Mouse (Mus musculus): ENCODE data around the gene Tspan4. TPM values are rescaled to one million over a fixed set of nuclear protein-coding genes. Genes with fewer than 3 reads are reported as not detected.

Gene Tspan4
- polyA plus RNA-seq, 2 experiments, result 32.1 to 43.0 TPM

DNA sequence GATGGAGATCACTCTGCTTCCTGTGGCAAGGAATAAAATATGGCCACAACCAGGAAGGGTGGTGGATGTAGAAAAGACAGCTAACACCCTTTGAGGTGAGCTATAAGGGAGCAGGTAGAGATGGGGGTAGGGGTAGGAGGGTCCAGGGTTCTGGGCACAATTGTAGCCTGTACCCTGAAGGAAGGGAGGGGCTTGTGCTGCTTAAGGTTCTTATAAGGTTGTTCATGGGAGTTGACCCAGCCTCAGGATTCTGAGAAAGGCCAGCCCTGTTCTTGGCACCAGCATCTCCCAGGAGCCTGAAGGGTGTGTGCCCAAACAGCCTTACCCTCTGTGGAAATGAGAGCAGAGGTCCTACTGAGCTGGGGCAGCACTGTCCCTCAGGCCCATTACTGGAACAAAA lies 23.1 kb upstream of the Tspan4 start:
- Histone ChIP-seq H3K9ac (replicated peaks) (no peak overlapping the region; the same call in 1 of the 2 replicates), H3K4me3 (ENCODE audit: insufficient read depth in 1 of 2, low read depth in 2 of 2, low read length in 2 of 2) (no peak overlapping the region), H3K9me3 (ENCODE audit: control insufficient read depth, low read length) (no peaks in the 10 kb centered on the region), H3K36me3 (replicated peaks; ENCODE audit: control insufficient read depth, insufficient read depth, low read depth) (peaks cover 40% of the 10 kb centered on the region), H3K4me1 (replicated peaks; ENCODE audit: control insufficient read depth in 2 of 2, insufficient read depth in 2 of 2, low read length in 1 of 2) (peaks cover 15 to 31% of the 10 kb centered on the region in 2 experiments), H3K27ac (no peak overlapping the region; the same call in 1 of the 2 replicates), H3K4me2 (ENCODE audit: low read depth) (no peak overlapping the region), H3K27me3 (ENCODE audit: control insufficient read depth, insufficient read depth, low read length) (no peaks in the 10 kb centered on the region)
- DNase-seq (ENCODE audit: low read depth in 3 of 3, low spot score in 3 of 3) (no peak), ATAC-seq (ENCODE audit: insufficient read depth) (no peak)
- TF ChIP-seq EP300 (IDR thresholded peaks at IDR 0.05; ENCODE audit: low read depth) (no peak), CTCF (IDR thresholded peaks at IDR 0.05; ENCODE audit: low read depth) (no peak)

DNA sequence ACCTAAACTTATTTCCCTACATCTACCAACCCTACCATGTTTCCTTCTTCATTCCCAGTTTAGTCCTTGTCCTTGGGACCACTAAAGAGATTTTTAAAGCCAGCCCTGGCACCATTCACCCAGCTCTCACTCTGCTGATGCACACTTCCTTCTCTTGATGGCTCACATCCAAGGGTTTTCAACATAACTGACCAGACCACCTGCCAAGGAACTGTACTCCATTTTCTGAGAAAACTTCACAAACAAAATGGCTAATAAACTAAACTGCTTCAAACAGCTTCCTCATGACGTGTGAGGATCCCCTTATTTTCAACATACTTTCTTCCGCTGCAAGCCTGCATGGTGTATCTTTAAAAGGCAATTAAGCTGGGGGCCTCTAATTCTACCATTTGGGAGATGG lies 21.4 kb upstream of the Tspan4 start:
- Histone ChIP-seq H3K4me3 (ENCODE audit: insufficient read depth in 1 of 2, low read depth in 2 of 2, low read length in 2 of 2) (no peak overlapping the region), H3K36me3 (replicated peaks; ENCODE audit: control insufficient read depth, insufficient read depth, low read depth) (peaks cover 35% of the 10 kb centered on the region), H3K4me2 (ENCODE audit: low read depth) (no peak overlapping the region), H3K4me1 (replicated peaks; ENCODE audit: control insufficient read depth in 2 of 2, insufficient read depth in 2 of 2, low read length in 1 of 2) (peaks cover 9 to 28% of the 10 kb centered on the region in 2 experiments), H3K9ac (replicated peaks) (no peak overlapping the region), H3K27ac (no peak overlapping the region), H3K9me3 (ENCODE audit: control insufficient read depth, low read length) (no peaks in the 10 kb centered on the region), H3K27me3 (ENCODE audit: control insufficient read depth, insufficient read depth, low read length) (no peaks in the 10 kb centered on the region)
- WGBS (ENCODE audit: insufficient replicate concordance), result 65% methylated on average over 2 of the region's 2 CpGs
- no peak for ATAC-seq (ENCODE audit: insufficient read depth)
- TF ChIP-seq CTCF (IDR thresholded peaks at IDR 0.05; ENCODE audit: low read depth) (no peak), EP300 (IDR thresholded peaks at IDR 0.05; ENCODE audit: low read depth) (no peak)
- DNase-seq (ENCODE audit: low read depth in 3 of 3, low spot score in 3 of 3), result no peak

DNA sequence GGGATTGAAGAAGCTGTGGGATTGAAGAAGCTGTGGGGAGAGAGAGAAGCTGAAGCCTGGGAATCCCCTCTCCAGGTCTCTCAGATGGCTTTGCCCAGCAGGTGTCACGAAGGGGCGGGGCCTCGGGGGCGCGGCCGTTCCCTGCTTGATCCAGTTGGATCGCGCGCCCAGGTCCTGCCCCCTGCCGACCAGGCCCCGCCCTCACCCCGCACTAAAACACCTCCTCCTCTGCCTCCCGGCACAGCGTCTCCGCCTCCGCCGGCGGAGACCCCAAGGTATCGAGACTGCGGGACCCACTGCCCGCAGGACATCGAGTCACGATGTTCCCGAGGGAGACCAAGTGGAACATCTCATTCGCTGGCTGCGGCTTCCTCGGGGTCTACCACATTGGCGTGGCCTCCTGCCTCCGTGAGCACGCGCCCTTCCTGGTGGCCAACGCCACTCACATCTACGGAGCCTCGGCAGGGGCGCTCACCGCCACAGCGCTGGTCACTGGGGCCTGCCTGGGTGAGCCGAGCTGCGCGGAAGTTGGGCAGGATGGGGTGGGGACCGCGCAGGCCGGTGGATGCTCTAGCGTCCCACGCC lies 20.0 kb upstream of the Tspan4 start, which contains the start of gene Pnpla2:
Gene Pnpla2 (plus strand): TSS at position 232 of the 585 bp plus-strand sequence.
- Histone ChIP-seq H3K9ac (replicated peaks) (peak within 1 kb of the TSS; percentile 61), H3K4me1 (replicated peaks; ENCODE audit: control insufficient read depth in 2 of 2, insufficient read depth in 2 of 2, low read length in 1 of 2) (peaks cover 7 to 19% of the 10 kb centered on the region in 2 experiments), H3K9me3 (ENCODE audit: control insufficient read depth, low read length) (no peaks in the 10 kb centered on the region), H3K4me3 (ENCODE audit: insufficient read depth in 1 of 2, low read depth in 2 of 2, low read length in 2 of 2) (peak within 1 kb of the TSS; percentile 69 to 88), H3K27me3 (ENCODE audit: control insufficient read depth, insufficient read depth, low read length) (no peaks in the 10 kb centered on the region; the same call in none of the 2 replicates), H3K27ac (peak within 1 kb of the TSS; percentile 54), H3K36me3 (replicated peaks; ENCODE audit: control insufficient read depth, insufficient read depth, low read depth) (peaks cover 21% of the 10 kb centered on the region), H3K4me2 (ENCODE audit: low read depth) (peak within 1 kb of the TSS; percentile 85)
- WGBS (ENCODE audit: insufficient replicate concordance), result under 1% methylated on average over 45 of the region's 45 CpGs
- ATAC-seq (ENCODE audit: insufficient read depth) (peak; percentile 88), DNase-seq (ENCODE audit: low read depth in 3 of 3, low spot score in 3 of 3) (peak; percentile 85 to 86 (median 85))
- no peak for TF ChIP-seq EP300 (IDR thresholded peaks at IDR 0.05; ENCODE audit: low read depth)
- TF ChIP-seq CTCF (IDR thresholded peaks at IDR 0.05; ENCODE audit: low read depth), result peak; percentile 28

DNA sequence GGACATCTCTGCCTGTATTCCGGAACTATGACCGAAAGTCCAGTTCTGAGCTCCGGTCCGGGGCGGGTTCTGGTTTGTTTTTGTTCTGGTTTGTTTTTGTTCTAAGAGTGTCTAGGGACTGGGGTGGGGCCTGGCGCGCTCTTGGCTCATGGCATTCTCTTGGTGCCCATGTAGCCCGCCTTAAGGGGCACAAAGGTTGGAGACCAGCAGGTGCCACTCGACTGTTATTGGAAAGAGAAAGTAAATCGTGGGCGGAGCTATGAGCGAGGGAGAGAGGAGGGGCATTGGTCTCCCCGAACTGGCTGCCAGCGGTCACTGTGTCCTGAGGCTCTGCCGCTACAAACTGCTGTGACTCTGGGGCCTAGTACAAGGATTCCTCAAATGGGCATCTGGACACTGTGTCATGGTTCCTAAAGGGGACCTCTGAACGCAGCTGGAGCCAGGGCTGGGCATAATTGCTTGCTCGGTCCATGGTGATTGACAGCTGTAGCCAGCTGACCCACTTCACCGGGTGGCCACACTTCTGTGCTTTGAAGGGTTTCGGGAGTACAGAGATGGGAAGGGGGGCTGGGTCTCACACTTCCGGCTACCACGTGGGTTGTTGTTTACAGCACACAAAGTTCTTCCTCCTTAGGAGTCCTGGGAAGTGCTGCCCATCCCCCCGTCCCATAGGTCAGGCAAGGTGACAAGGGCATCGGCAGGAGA lies 19.3 kb upstream of the Tspan4 start:
- no peak; the same call in 1 of the 2 replicates for TF ChIP-seq CTCF (IDR thresholded peaks at IDR 0.05; ENCODE audit: low read depth)
- no peak for TF ChIP-seq EP300 (IDR thresholded peaks at IDR 0.05; ENCODE audit: low read depth)
- peak overlapping the region; percentile 54 for H3K27ac ChIP-seq
- H3K4me3 ChIP-seq (ENCODE audit: insufficient read depth in 1 of 2, low read depth in 2 of 2, low read length in 2 of 2), result peak overlapping the region; percentile 69 to 88
- no peaks in the 10 kb centered on the region for H3K9me3 ChIP-seq (ENCODE audit: control insufficient read depth, low read length)
- H3K4me1 ChIP-seq (replicated peaks; ENCODE audit: control insufficient read depth in 2 of 2, insufficient read depth in 2 of 2, low read length in 1 of 2), result peaks cover 7 to 17% of the 10 kb centered on the region in 2 experiments
- H3K9ac ChIP-seq (replicated peaks), result peak overlapping the region; percentile 61
- ATAC-seq (ENCODE audit: insufficient read depth) (peak; percentile 28), DNase-seq (ENCODE audit: low read depth in 3 of 3, low spot score in 3 of 3) (peak in 1 of 3 experiments; percentile 66)
- peaks cover 7% of the 10 kb centered on the region for H3K27me3 ChIP-seq (ENCODE audit: control insufficient read depth, insufficient read depth, low read length)
- WGBS (ENCODE audit: insufficient replicate concordance), result 2% methylated on average over 23 of the region's 23 CpGs
- peak overlapping the region; percentile 85 for H3K4me2 ChIP-seq (ENCODE audit: low read depth)
- H3K36me3 ChIP-seq (replicated peaks; ENCODE audit: control insufficient read depth, insufficient read depth, low read depth), result peaks cover 14% of the 10 kb centered on the region

DNA sequence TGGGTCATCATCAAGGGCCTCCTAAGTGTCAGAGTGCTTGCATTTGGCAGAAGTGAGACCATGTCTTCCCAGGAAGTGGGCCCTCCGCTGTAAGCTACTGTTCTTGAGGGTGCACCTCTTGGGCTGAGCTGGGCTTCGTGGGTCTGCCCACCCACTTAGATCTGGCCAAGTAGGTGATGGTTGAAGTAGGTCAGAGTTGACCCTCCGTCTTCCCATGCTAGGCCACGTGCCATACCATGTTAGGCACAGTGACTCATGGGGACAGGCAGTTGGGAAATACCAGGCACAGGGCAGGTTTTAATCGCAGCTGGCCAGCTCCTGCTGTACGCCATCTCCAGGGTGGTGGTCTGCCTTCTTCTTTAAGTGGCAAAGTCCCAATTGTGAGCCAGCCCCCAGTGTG lies 18.3 kb upstream of the Tspan4 start:
- WGBS (ENCODE audit: insufficient replicate concordance), result 78% methylated on average over 6 of the region's 6 CpGs
- Histone ChIP-seq H3K4me1 (replicated peaks; ENCODE audit: control insufficient read depth in 2 of 2, insufficient read depth in 2 of 2, low read length in 1 of 2) (peaks cover 7 to 16% of the 10 kb centered on the region in 2 experiments), H3K4me2 (ENCODE audit: low read depth) (no peak overlapping the region), H3K27ac (no peak overlapping the region), H3K9ac (replicated peaks) (no peak overlapping the region), H3K4me3 (ENCODE audit: insufficient read depth in 1 of 2, low read depth in 2 of 2, low read length in 2 of 2) (no peak overlapping the region), H3K9me3 (ENCODE audit: control insufficient read depth, low read length) (no peaks in the 10 kb centered on the region), H3K36me3 (replicated peaks; ENCODE audit: control insufficient read depth, insufficient read depth, low read depth) (peaks cover 4% of the 10 kb centered on the region; the same call in 1 of the 2 replicates), H3K27me3 (ENCODE audit: control insufficient read depth, insufficient read depth, low read length) (peaks cover 16% of the 10 kb centered on the region)
- ATAC-seq (ENCODE audit: insufficient read depth) (no peak), DNase-seq (ENCODE audit: low read depth in 3 of 3, low spot score in 3 of 3) (no peak)
- no peak for TF ChIP-seq EP300 (IDR thresholded peaks at IDR 0.05; ENCODE audit: low read depth)
- no peak for TF ChIP-seq CTCF (IDR thresholded peaks at IDR 0.05; ENCODE audit: low read depth)

Data from liver, embryonic 14.5 days (tissue).